Mouse (Mus musculus): Measurements from ENCODE around the gene Nr5a1.

DNA sequence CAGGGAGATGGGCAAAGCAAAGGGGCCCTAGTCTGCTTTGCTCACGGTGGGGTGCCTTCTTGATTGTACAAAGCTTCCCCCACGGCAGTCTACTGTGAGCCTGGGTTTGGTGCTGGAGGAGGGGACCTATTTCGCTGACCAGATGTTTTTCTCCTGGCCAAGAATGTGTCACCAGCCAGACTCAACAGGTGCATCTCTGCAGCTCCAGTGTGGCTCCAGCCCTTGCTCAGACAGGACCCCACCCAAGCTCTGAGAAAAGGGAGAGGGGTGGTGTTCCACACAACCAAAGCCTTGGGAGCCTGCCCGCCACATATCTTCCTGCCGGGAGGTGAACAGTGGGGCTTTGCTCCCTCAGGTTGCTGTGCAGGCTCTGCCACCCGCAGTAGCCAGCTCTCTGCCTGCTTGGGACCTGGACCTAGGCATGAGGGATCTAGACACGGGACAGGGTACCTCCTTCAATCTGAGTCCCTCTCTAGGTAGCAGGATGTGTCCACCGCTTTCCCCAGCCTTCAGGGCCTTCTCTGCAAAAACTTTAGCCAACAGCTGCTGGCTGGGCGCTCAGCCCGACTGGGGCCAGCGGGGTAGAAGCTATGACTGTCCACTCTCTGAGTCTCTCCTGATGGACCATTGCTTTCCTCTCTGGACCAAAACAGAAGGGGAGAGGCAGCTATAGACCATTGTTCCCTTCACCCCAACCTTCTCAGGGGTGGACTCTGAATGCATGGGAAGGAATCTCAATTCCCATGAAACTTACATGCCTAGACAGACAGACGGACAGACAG, 5.2 kb downstream of the Nr5a1 start:
- TF ChIP-seq CTCF (IDR thresholded peaks at IDR 0.05; ENCODE audit: low read depth) (no peak), EP300 (optimal IDR thresholded peaks at IDR 0.05) (no peak)

Measured in stomach, postnatal 0 days (tissue).